Mouse (Mus musculus): ENCODE data around the gene Zfp61. TPM values are rescaled to one million over a fixed set of nuclear protein-coding genes. Genes with fewer than 3 reads are reported as not detected.

The Zfp61 gene
- total and polyA plus RNA-seq, 2 experiments from 2014 or later: 18.3 to 30.3 TPM

DNA sequence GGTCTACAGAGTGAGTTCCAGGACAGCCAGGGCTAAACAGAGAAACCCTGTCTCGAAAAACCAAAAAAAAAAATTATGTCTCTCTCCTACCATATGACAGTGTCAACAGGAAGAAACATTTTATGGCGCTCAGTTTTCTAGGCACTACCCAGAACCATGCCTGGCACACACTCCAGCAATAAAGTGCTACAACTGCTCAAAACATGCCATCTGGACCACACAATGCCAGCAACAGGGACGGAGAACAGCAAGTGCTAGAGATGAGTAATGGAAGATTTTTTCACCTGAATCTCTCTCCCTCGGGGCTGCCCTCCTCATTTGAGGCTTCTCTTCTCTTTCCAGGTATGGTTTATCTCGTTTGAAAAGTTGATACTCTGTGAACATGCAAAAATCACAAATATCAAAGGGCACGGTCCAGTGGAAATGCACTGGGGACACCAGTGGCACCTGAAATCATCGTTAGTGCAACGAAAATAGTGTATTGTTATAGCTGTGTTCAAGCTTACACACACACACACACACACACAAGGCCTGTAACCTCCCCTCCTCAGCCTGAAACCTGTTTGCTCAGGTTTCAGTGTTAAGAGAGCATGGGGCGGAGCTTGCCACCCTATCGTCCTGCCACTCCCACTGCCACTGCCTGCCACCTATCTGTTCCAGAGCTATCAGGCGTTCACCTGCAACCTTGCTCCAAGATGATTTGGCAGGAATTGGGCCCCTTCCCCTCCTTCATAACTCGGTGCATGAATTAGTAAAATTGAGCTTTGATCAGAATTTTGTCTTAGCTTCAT lies 7.8 kb downstream of the Zfp61 start:
- Histone ChIP-seq H3K9ac (replicated peaks; ENCODE audit: low read length, poor library complexity, severe bottlenecking) (no peak overlapping the region), H3K4me1 (ENCODE audit: insufficient read depth, low read length) (no peaks in the 10 kb centered on the region), H3K27me3 (ENCODE audit: insufficient read depth, low read length) (no peaks in the 10 kb centered on the region), H3K36me3 (ENCODE audit: insufficient read depth, low read length) (peaks cover 55% of the 10 kb centered on the region), H3K27ac (ENCODE audit: low read depth, low read length) (no peak overlapping the region), H3K4me2 (ENCODE audit: low read depth, low read length, poor library complexity, severe bottlenecking) (no peak overlapping the region), H3K4me3 (ENCODE audit: low read depth, low read length) (no peak overlapping the region), H3K9me3 (ENCODE audit: low read length) (0 out of 2 replicates have a peak, but pooled peaks cover 4% of the 10 kb centered on the region)
- WGBS: 92% methylated on average over 12 of the region's 12 CpGs
- DNase-seq (ENCODE audit: low spot score) (no peak), ATAC-seq (ENCODE audit: low FRiP score) (no peak)
- TF ChIP-seq CTCF (IDR thresholded peaks at IDR 0.05): no peak

DNA sequence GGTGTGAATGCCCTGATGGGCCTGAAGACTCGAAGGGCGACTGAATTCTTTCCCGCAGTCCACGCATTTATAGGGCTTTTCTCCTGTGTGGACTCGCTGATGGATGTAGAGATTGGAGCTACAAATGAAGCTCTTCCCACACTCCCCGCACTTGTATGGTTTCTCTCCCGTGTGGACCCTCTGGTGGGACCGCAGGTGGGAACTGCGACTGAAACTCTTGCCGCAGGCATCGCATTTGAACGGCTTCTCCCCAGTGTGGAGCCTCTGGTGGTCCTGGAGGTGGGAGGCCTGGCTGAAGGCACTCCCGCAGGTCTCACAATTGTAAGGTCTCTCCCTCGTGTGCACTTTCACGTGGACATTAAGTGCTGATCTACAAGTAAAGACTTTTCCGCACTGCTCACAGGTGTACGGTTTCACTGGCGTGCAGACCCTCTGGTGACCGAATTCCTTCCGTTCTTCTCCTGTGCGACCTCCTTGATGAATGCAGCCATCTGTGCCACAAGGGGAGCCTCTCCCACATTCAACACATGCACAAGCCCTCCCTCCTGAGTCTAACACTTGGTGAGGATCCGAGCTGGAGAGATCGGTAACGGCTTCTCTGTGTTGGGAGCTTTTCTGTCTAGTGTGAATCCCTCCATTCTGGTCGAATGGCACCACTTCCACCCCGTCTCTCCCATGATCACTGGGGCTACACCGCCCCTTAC lies 9.5 kb downstream of the Zfp61 start:
- Histone ChIP-seq H3K9ac (replicated peaks; ENCODE audit: low read length, poor library complexity, severe bottlenecking) (no peak overlapping the region), H3K4me3 (ENCODE audit: low read depth, low read length) (no peak overlapping the region), H3K27me3 (ENCODE audit: insufficient read depth, low read length) (no peaks in the 10 kb centered on the region), H3K4me2 (ENCODE audit: low read depth, low read length, poor library complexity, severe bottlenecking) (no peak overlapping the region), H3K9me3 (ENCODE audit: low read length) (0 out of 2 replicates have a peak, but pooled peaks cover 4% of the 10 kb centered on the region), H3K4me1 (ENCODE audit: insufficient read depth, low read length) (no peaks in the 10 kb centered on the region), H3K36me3 (ENCODE audit: insufficient read depth, low read length) (peaks cover 62% of the 10 kb centered on the region), H3K27ac (ENCODE audit: low read depth, low read length) (no peak overlapping the region)
- ATAC-seq (ENCODE audit: low FRiP score) (no peak), DNase-seq (ENCODE audit: low spot score) (no peak)
- WGBS: 94% methylated on average over 27 of the region's 27 CpGs
- TF ChIP-seq CTCF (IDR thresholded peaks at IDR 0.05): no peak

DNA sequence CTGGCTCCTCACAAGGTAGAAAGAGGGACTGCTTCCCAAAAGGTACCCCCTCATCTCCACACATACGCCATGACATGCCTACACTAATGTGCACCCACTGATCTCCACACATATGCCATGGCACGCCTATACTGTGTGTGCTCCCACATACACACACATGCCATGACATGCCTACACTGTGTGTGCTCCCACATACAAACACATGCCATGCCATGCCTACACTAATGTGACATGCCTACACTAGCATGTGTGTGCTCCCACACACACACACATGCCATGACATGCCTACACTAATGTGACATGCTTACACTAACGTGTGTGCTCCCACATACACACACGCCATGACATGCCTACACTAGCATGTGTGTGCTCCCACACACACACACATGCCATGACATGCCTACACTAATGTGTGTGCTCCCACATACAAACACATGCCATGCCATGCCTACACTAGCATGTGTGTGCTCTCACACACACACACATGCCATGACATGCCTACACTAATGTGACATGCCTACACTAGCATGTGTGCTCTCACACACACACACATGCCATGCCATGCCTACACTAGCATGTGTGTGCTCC lies 10.8 kb downstream of the Zfp61 start:
- Histone ChIP-seq H3K4me1 (ENCODE audit: insufficient read depth, low read length) (no peaks in the 10 kb centered on the region), H3K4me2 (ENCODE audit: low read depth, low read length, poor library complexity, severe bottlenecking) (no peak overlapping the region), H3K27ac (ENCODE audit: low read depth, low read length) (no peak overlapping the region), H3K9me3 (ENCODE audit: low read length) (0 out of 2 replicates have a peak, but pooled peaks cover 4% of the 10 kb centered on the region), H3K27me3 (ENCODE audit: insufficient read depth, low read length) (no peaks in the 10 kb centered on the region), H3K4me3 (ENCODE audit: low read depth, low read length) (no peak overlapping the region), H3K36me3 (ENCODE audit: insufficient read depth, low read length) (peaks cover 49% of the 10 kb centered on the region), H3K9ac (replicated peaks; ENCODE audit: low read length, poor library complexity, severe bottlenecking) (no peak overlapping the region)
- ATAC-seq (ENCODE audit: low FRiP score): no peak
- no peak for DNase-seq (ENCODE audit: low spot score)
- WGBS: 97% methylated on average over 4 of the region's 4 CpGs
- no peak for TF ChIP-seq CTCF (IDR thresholded peaks at IDR 0.05)

DNA sequence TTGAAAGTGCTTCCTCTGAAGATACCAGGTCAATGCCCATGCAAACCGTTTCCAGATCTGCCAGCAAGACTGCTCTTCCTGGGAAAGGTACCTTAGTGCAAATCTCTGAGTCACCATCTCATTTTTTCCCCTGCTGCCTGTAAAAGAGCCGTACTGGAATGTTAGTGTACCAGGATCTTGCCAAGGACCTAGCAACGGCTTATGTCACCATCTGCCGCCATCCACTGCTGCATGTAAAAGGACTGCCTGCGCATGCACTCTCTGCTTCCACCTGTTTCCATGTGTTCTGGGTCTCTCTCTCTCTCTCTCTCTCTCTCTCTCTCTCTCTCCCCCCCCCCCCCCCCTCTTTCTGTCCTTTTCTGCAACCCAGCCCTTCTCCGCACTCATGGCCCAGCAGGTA lies 12.5 kb downstream of the Zfp61 start:
- H3K4me1 ChIP-seq (ENCODE audit: insufficient read depth, low read length): no peaks in the 10 kb centered on the region
- WGBS: 97% methylated on average over 6 of the region's 6 CpGs
- no peak for TF ChIP-seq CTCF (IDR thresholded peaks at IDR 0.05)
- DNase-seq (ENCODE audit: low spot score) (no peak), ATAC-seq (ENCODE audit: low FRiP score) (no peak)
- no peak overlapping the region for H3K4me2 ChIP-seq (ENCODE audit: low read depth, low read length, poor library complexity, severe bottlenecking)
- H3K9me3 ChIP-seq (ENCODE audit: low read length): 0 out of 2 replicates have a peak, but pooled peaks cover 4% of the 10 kb centered on the region
- no peak overlapping the region for H3K9ac ChIP-seq (replicated peaks; ENCODE audit: low read length, poor library complexity, severe bottlenecking)
- H3K27ac ChIP-seq (ENCODE audit: low read depth, low read length): no peak overlapping the region
- H3K4me3 ChIP-seq (ENCODE audit: low read depth, low read length): no peak overlapping the region
- no peaks in the 10 kb centered on the region for H3K27me3 ChIP-seq (ENCODE audit: insufficient read depth, low read length)
- H3K36me3 ChIP-seq (ENCODE audit: insufficient read depth, low read length): peaks cover 35% of the 10 kb centered on the region

DNA sequence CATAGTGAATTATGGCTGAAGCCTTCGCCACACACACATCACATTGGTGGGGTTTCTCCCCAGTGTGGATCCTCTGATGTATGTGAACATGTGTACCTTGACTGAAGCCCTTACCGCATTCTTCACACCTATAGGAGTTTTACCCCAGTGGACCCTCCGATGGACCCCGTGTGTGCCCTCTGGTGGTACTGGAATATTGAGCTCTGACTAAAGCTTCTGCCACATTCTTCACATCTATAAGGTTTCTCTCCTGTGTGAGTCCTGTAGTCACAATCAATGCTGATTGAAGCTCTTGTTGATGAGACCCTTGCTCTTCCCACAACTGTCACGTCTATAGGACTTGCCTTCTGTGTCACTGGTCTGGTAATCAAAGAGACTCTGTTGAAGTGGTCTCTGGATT lies 13.4 kb downstream of the Zfp61 start:
- TF ChIP-seq CTCF (IDR thresholded peaks at IDR 0.05): no peak
- Histone ChIP-seq H3K9ac (replicated peaks; ENCODE audit: low read length, poor library complexity, severe bottlenecking) (no peak overlapping the region), H3K4me1 (ENCODE audit: insufficient read depth, low read length) (no peaks in the 10 kb centered on the region), H3K36me3 (ENCODE audit: insufficient read depth, low read length) (peaks cover 30% of the 10 kb centered on the region), H3K27ac (ENCODE audit: low read depth, low read length) (no peak overlapping the region), H3K4me3 (ENCODE audit: low read depth, low read length) (no peak overlapping the region), H3K4me2 (ENCODE audit: low read depth, low read length, poor library complexity, severe bottlenecking) (no peak overlapping the region), H3K27me3 (ENCODE audit: insufficient read depth, low read length) (no peaks in the 10 kb centered on the region), H3K9me3 (ENCODE audit: low read length) (0 out of 2 replicates have a peak, but pooled peaks cover 4% of the 10 kb centered on the region)
- no peak for DNase-seq (ENCODE audit: low spot score)
- ATAC-seq (ENCODE audit: low FRiP score): no peak
- WGBS: 86% methylated on average over 5 of the region's 5 CpGs
